Mouse (Mus musculus): ENCODE data around the gene Zfp810.
"Not testable (repeated sequence)": the region's sequence is repeated elsewhere in the genome, so short reads cannot be mapped to it uniquely, and the experiment has no call there.

The Zfp810 gene

GRCm38 (mm10) chr9:22307156-22307919 is at the start of gene Zfp810:
Zfp810 (minus strand) TSS chr9:22307648.
- peak; percentile 99 for DNase-seq (ENCODE audit: low read depth, low spot score)

- no peak for DNase-seq (ENCODE audit: low read depth, low spot score)
Measured at GRCm38 (mm10) chr9:22355919-22356318, 48.5 kb upstream of the Zfp810 start.

- peak; percentile 61 for DNase-seq (ENCODE audit: low read depth, low spot score)
Measured at GRCm38 (mm10) chr9:22353901-22354300, 46.5 kb upstream of the Zfp810 start.

- peak; percentile 44 for DNase-seq (ENCODE audit: low read depth, low spot score)
Measured at GRCm38 (mm10) chr9:22353465-22353864, 46.0 kb upstream of the Zfp810 start.

- no peak for DNase-seq (ENCODE audit: low read depth, low spot score)
Measured at GRCm38 (mm10) chr9:22340331-22340730, 32.9 kb upstream of the Zfp810 start.

GRCm38 (mm10) chr9:22337217-22337616 is 29.8 kb upstream of the Zfp810 start:
- DNase-seq (ENCODE audit: low read depth, low spot score) = peak; percentile 35

- peak; percentile 94 for DNase-seq (ENCODE audit: low read depth, low spot score)
Measured at GRCm38 (mm10) chr9:22327475-22328387, 20.3 kb upstream of the Zfp810 start.

GRCm38 (mm10) chr9:22327099-22327474 is 19.6 kb upstream of the Zfp810 start:
- DNase-seq (ENCODE audit: low read depth, low spot score) = peak; percentile 26

GRCm38 (mm10) chr9:22324579-22324978 is 17.1 kb upstream of the Zfp810 start:
- DNase-seq (ENCODE audit: low read depth, low spot score) = no peak

- DNase-seq (ENCODE audit: low read depth, low spot score) = peak; percentile 75
Measured at GRCm38 (mm10) chr9:22322381-22323211, 15.1 kb upstream of the Zfp810 start.

- DNase-seq (ENCODE audit: low read depth, low spot score) = no peak
Measured at GRCm38 (mm10) chr9:22319109-22319508, 11.7 kb upstream of the Zfp810 start.

- DNase-seq (ENCODE audit: low read depth, low spot score) = peak; percentile 90
Measured at GRCm38 (mm10) chr9:22316047-22316446, 8.6 kb upstream of the Zfp810 start.

- no peak for DNase-seq (ENCODE audit: low read depth, low spot score)
Measured at GRCm38 (mm10) chr9:22314066-22314465, 6.6 kb upstream of the Zfp810 start.

- no peak for DNase-seq (ENCODE audit: low read depth, low spot score)
Measured at GRCm38 (mm10) chr9:22313218-22313617, 5.8 kb upstream of the Zfp810 start.

- DNase-seq (ENCODE audit: low read depth, low spot score) = no peak
Measured at GRCm38 (mm10) chr9:22309651-22310050, 2.2 kb upstream of the Zfp810 start.

GRCm38 (mm10) chr9:22307920-22308262 is 443 bp upstream of the Zfp810 start:
- DNase-seq (ENCODE audit: low read depth, low spot score) = not testable (repeated sequence)

- DNase-seq (ENCODE audit: low read depth, low spot score) = peak; percentile 38
Measured at GRCm38 (mm10) chr9:22306726-22307125, 722 bp downstream of the Zfp810 start.

GRCm38 (mm10) chr9:22302199-22302598 is 5.2 kb downstream of the Zfp810 start:
- DNase-seq (ENCODE audit: low read depth, low spot score) = peak; percentile 70

- DNase-seq (ENCODE audit: low read depth, low spot score) = no peak
Measured at GRCm38 (mm10) chr9:22278733-22279132, 28.7 kb downstream of the Zfp810 start.

GRCm38 (mm10) chr9:22268886-22269285 is 38.6 kb downstream of the Zfp810 start:
- DNase-seq (ENCODE audit: low read depth, low spot score) = no peak

- peak; percentile 61 for DNase-seq (ENCODE audit: low read depth, low spot score)
Measured at GRCm38 (mm10) chr9:22262611-22263010, 44.8 kb downstream of the Zfp810 start.

GRCm38 (mm10) chr9:22261594-22261993 is 45.9 kb downstream of the Zfp810 start:
- no peak for DNase-seq (ENCODE audit: low read depth, low spot score)
